Mouse (Mus musculus) cerebellum, adult 2 months (tissue): ENCODE measurements around the gene Gpr19. TPM values are rescaled to one million over a fixed set of nuclear protein-coding genes. Genes with fewer than 3 reads are reported as not detected.
A peak's percentile ranks its signal among the peaks of the same experiment; 100 is the strongest.

Experiments used
- DNase-seq, 2 experiments: peaks; one replicate each; pipeline ENCODE4 v3.0.0; 2021
- H3K27ac ChIP-seq: fragments of 200-500 bp; 2 replicates; pipeline ENCODE4 v1.5.1; 2012; ENCODE audit warnings: low read length, control low read depth, inconsistent platforms; ENCODE audit not compliant: insufficient read depth
- H3K27me3 ChIP-seq: fragments of 200-500 bp; 2 replicates; pipeline ENCODE4 v1.6.1; 2012; ENCODE audit warnings: inconsistent platforms, mild to moderate bottlenecking, low read length, moderate library complexity; ENCODE audit not compliant: control insufficient read depth, insufficient read depth
- H3K4me1 ChIP-seq: fragments of 200-500 bp; 2 replicates; pipeline ENCODE4 v1.6.1; 2011; ENCODE audit warnings: low read length; ENCODE audit not compliant: control insufficient read depth, insufficient read depth
- H3K4me3 ChIP-seq: fragments of 200-500 bp; replicated peaks from 2 replicates; pipeline ENCODE3; 2011; ENCODE audit warnings: mild to moderate bottlenecking, low read depth, low read length, control low read depth; ENCODE audit not compliant: insufficient read depth
- CTCF ChIP-seq: fragments of 200-500 bp; IDR thresholded peaks from 2 replicates; pipeline ENCODE4 v1.5.1; 2011; ENCODE audit warnings: low read depth, mild to moderate bottlenecking, control low read depth, low read length, moderate library complexity, borderline replicate concordance; ENCODE audit not compliant: insufficient read depth
- POLR2A ChIP-seq: fragments of 200-500 bp; IDR thresholded peaks from 2 replicates; pipeline ENCODE4 v1.6.1; 2011; ENCODE audit warnings: low read length, control low read depth, borderline replicate concordance; ENCODE audit not compliant: insufficient read depth
- WGBS: fragments of 180-500 bp; shearing (Covaris S2); methylation state at CpG from one replicate; pipeline ENCODE4 v1.1.7; 2018; 5-methylcytosine and 5-hydroxymethylcytosine counted together
- polyA plus RNA-seq: library from polyadenylated mRNA; depleted of rRNA; stranded (reverse); fragments of >200 nt; gene quantifications from 2 replicates; pipeline ENCODE4 v1.2.3, GENCODE M21; 2012

The Gpr19 gene
- polyA plus RNA-seq, 1 experiment: 30.5 TPM

GRCm38 (mm10) chr6:134877276-134877675, 21.1 kb downstream of the Gpr19 start:
- no peak for TF ChIP-seq CTCF
- no peak overlapping the region for H3K27ac ChIP-seq
- H3K4me1 ChIP-seq: peaks cover 19% of the 10 kb centered on the region
- WGBS: 90% methylated on average over 4 of the region's 4 CpGs
- H3K27me3 ChIP-seq: no peaks in the 10 kb centered on the region
- H3K4me3 ChIP-seq: no peak overlapping the region
- DNase-seq: no peak

GRCm38 (mm10) chr6:134876795-134877194, 21.6 kb downstream of the Gpr19 start:
- H3K27ac ChIP-seq: no peak overlapping the region
- H3K27me3 ChIP-seq: no peaks in the 10 kb centered on the region

GRCm38 (mm10) chr6:134873018-134873417, 25.4 kb downstream of the Gpr19 start:
- no peak for DNase-seq
- 85% methylated on average over 2 of the region's 2 CpGs for WGBS
- no peak overlapping the region for H3K27ac ChIP-seq
- H3K27me3 ChIP-seq: no peaks in the 10 kb centered on the region
- H3K4me1 ChIP-seq: 0 out of 2 replicates have a peak, but pooled peaks cover 4% of the 10 kb centered on the region
- TF ChIP-seq CTCF (peak; percentile 28; the same call in 1 of the 2 replicates), POLR2A (no peak)
- H3K4me3 ChIP-seq: no peak overlapping the region

More at GRCm38 (mm10) chr6:134876795-134877194, 21.6 kb downstream of the Gpr19 start:
- TF ChIP-seq POLR2A (no peak), CTCF (peak; percentile 18; the same call in 1 of the 2 replicates)
- no peak overlapping the region for H3K4me3 ChIP-seq
- WGBS: 69% methylated on average over 6 of the region's 6 CpGs
- H3K4me1 ChIP-seq: peaks cover 19% of the 10 kb centered on the region
- DNase-seq: no peak

GRCm38 (mm10) chr6:134872236-134872635, 26.1 kb downstream of the Gpr19 start:
- TF ChIP-seq POLR2A: no peak
- no peak for TF ChIP-seq CTCF
- Histone ChIP-seq H3K27me3 (no peaks in the 10 kb centered on the region), H3K4me1 (0 out of 2 replicates have a peak, but pooled peaks cover 4% of the 10 kb centered on the region), H3K4me3 (no peak overlapping the region), H3K27ac (no peak overlapping the region)
- DNase-seq: no peak
- WGBS: 96% methylated on average over 2 of the region's 2 CpGs

GRCm38 (mm10) chr6:134870887-134871286, 27.5 kb downstream of the Gpr19 start:
- TF ChIP-seq CTCF: no peak
- no peak for TF ChIP-seq POLR2A

GRCm38 (mm10) chr6:134870209-134870742, 28.1 kb downstream of the Gpr19 start:
- Histone ChIP-seq H3K4me3 (no peak overlapping the region), H3K27ac (no peak overlapping the region), H3K27me3 (no peaks in the 10 kb centered on the region), H3K4me1 (no peaks in the 10 kb centered on the region)
- WGBS: 89% methylated on average over 12 of the region's 12 CpGs
- TF ChIP-seq CTCF (no peak), POLR2A (no peak)
- DNase-seq: no peak

More at GRCm38 (mm10) chr6:134870887-134871286, 27.5 kb downstream of the Gpr19 start:
- Histone ChIP-seq H3K27me3 (no peaks in the 10 kb centered on the region), H3K4me1 (no peaks in the 10 kb centered on the region), H3K4me3 (no peak overlapping the region), H3K27ac (no peak overlapping the region)
- DNase-seq: no peak
- 92% methylated on average over 4 of the region's 4 CpGs for WGBS

GRCm38 (mm10) chr6:134867325-134867724, 31.1 kb downstream of the Gpr19 start:
- Histone ChIP-seq H3K4me3 (no peak overlapping the region), H3K27ac (no peak overlapping the region), H3K4me1 (no peaks in the 10 kb centered on the region), H3K27me3 (no peaks in the 10 kb centered on the region)
- DNase-seq: no peak
- no peak for TF ChIP-seq CTCF
- no peak for TF ChIP-seq POLR2A
- 86% methylated on average over 3 of the region's 3 CpGs for WGBS

GRCm38 (mm10) chr6:134866113-134866512, 32.3 kb downstream of the Gpr19 start:
- 94% methylated on average over 7 of the region's 7 CpGs for WGBS
- DNase-seq: no peak
- H3K27me3 ChIP-seq: no peaks in the 10 kb centered on the region
- H3K27ac ChIP-seq: no peak overlapping the region
- TF ChIP-seq POLR2A: no peak
- no peak for TF ChIP-seq CTCF
- no peak overlapping the region for H3K4me3 ChIP-seq
- H3K4me1 ChIP-seq: no peaks in the 10 kb centered on the region
